Mouse (Mus musculus): ENCODE measurements at regions not wholly inside any gene's neighbourhood (a gene's known extent, or its start where the extent isn't known, plus 50 kb on each side); places are given as distances from the start of the nearest gene placed in this dataset.
"Not testable (repeated sequence)": the region's sequence is repeated elsewhere in the genome, so short reads cannot be mapped to it uniquely, and the experiment has no call there.

GRCm38 (mm10) chr17:3044520-3044919, 70.3 kb upstream of the Scaf8 start:
- TF ChIP-seq POLR2A (IDR thresholded peaks at IDR 0.05; ENCODE audit: control insufficient read depth, low read depth, low read length); CTCF (IDR thresholded peaks at IDR 0.05; ENCODE audit: control insufficient read depth, insufficient read depth, insufficient replicate concordance, low read depth, low read length): not testable (repeated sequence)

Data from testis, adult 2 months (tissue).